Mouse (Mus musculus) midbrain, embryonic 16.5 days (tissue): ENCODE measurements at regions not wholly inside any gene's neighbourhood (a gene's known extent, or its start where the extent isn't known, plus 50 kb on each side); places are given as distances from the start of the nearest gene placed in this dataset.

Source experiments
- ATAC-seq: fragments of 200-750 bp; cut with Nextera tagmentation; 2 replicates; pipeline ENCODE4 v1.8.0; 2017; ENCODE audit warnings: moderate TSS enrichment
- H3K27ac ChIP-seq: fragments of 300-500 bp; sonication (generic); 2 replicates; pipeline ENCODE4 v1.5.1; 2014; ENCODE audit warnings: mild to moderate bottlenecking, low read length, mixed read lengths
- H3K27me3 ChIP-seq: fragments of 300-500 bp; sonication (generic); 2 replicates; pipeline ENCODE4 v1.6.1; 2014; ENCODE audit warnings: low read depth, low read length, mixed read lengths; ENCODE audit not compliant: control insufficient read depth, insufficient read depth
- H3K36me3 ChIP-seq: fragments of 300-500 bp; sonication (generic); 2 replicates; pipeline ENCODE4 v1.6.1; 2014; ENCODE audit warnings: mild to moderate bottlenecking, low read length, moderate library complexity, mixed read lengths; ENCODE audit not compliant: control insufficient read depth, insufficient read depth
- H3K4me1 ChIP-seq: fragments of 300-500 bp; sonication (generic); 2 replicates; pipeline ENCODE4 v1.6.1; 2014; ENCODE audit warnings: mild to moderate bottlenecking, low read length, mixed read lengths; ENCODE audit not compliant: control insufficient read depth, insufficient read depth
- H3K4me2 ChIP-seq: fragments of 300-500 bp; sonication (generic); 2 replicates; pipeline ENCODE4 v1.6.1; 2014; ENCODE audit warnings: mild to moderate bottlenecking, low read length, mixed read lengths
- H3K4me3 ChIP-seq: fragments of 300-500 bp; sonication (generic); 2 replicates; pipeline ENCODE4 v1.5.1; 2014; ENCODE audit warnings: low read depth, mild to moderate bottlenecking, low read length, moderate library complexity, mixed read lengths
- H3K9ac ChIP-seq: fragments of 300-500 bp; sonication (generic); 2 replicates; pipeline ENCODE4 v1.6.1; 2014; ENCODE audit warnings: low read depth, low read length, mixed read lengths
- H3K9me3 ChIP-seq: fragments of 300-500 bp; sonication (generic); replicated peaks from 2 replicates; pipeline ENCODE4 v1.6.1; 2014; ENCODE audit warnings: mild to moderate bottlenecking, low read length, mixed read lengths; ENCODE audit not compliant: control insufficient read depth, poor library complexity, severe bottlenecking
- WGBS: fragments of 180-500 bp; shearing (Covaris S2); extraction: QIAGEN DNeasy Blood & Tissue Kit; methylation state at CpG from one replicate; pipeline ENCODE4 v1.1.7; 2014; 5-methylcytosine and 5-hydroxymethylcytosine counted together

DNA sequence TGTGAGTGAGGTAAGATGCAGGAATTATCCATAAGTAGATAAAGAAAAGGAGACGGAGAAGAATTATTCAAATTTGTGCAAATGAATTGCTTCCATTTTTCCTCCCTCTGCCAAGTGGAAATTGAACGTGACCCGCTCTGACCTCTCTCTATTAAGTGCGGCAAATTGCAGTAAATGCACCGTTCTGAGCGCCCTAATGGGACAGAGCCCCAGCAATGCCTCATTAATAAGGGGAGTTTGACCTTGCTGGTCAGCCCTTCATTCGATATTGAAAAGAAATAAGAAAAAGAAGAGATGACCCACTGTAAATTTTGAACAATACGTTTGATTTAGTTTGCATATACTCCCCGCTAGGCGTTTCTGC is 137.0 kb downstream of the Gpat3 start:
- no peak overlapping the region for H3K9ac ChIP-seq
- 0 out of 2 replicates have a peak overlapping the region, but pooled peaks have one; percentile 34 for H3K27ac ChIP-seq
- no peak for ATAC-seq
- H3K9me3 ChIP-seq = no peaks in the 10 kb centered on the region
- no peaks in the 10 kb centered on the region for H3K36me3 ChIP-seq
- no peak overlapping the region for H3K4me2 ChIP-seq
- H3K4me1 ChIP-seq = no peaks in the 10 kb centered on the region
- 45% methylated on average over 10 of the region's 10 CpGs for WGBS
- no peak overlapping the region for H3K4me3 ChIP-seq
- H3K27me3 ChIP-seq = no peaks in the 10 kb centered on the region

DNA sequence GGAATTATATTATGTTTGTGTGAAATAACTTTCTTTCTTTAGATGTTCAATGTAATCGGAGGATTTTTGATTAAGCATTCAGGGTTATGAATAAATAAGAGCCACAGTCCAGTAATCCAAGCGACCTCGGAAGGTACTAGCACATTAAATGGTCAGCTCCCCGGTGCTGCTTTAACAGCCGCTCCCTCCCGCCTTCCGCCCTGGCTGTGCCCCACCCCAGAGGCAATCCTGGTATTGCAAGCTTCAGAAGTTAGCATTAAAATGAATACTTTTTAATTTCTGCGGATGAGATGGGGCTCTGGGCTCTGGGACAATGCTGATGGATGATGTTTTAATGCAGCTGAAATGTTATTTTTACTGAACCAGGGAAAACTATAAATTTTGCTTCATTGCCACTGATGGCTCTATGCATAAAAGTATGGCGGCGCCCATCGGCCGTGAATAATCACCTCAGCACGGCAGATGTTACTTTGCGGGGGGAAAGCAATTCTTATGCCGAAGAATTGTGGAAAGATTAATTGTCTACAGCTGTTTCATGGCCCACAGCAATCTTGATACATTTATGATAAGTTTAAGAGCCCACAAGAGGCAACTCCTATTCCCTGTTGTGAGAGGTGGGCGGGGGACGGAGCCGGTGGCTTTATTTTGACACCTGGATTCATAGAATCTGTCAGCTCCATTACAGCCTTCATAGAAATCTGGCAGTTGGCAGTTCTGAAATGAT is 136.5 kb downstream of the Gpat3 start:
- Histone ChIP-seq H3K4me1 (no peaks in the 10 kb centered on the region), H3K9me3 (no peaks in the 10 kb centered on the region), H3K27me3 (no peaks in the 10 kb centered on the region), H3K9ac (no peak overlapping the region), H3K36me3 (no peaks in the 10 kb centered on the region), H3K27ac (0 out of 2 replicates have a peak overlapping the region, but pooled peaks have one; percentile 34), H3K4me2 (no peak overlapping the region), H3K4me3 (no peak overlapping the region)
- 60% methylated on average over 18 of the region's 18 CpGs for WGBS
- ATAC-seq = no peak

DNA sequence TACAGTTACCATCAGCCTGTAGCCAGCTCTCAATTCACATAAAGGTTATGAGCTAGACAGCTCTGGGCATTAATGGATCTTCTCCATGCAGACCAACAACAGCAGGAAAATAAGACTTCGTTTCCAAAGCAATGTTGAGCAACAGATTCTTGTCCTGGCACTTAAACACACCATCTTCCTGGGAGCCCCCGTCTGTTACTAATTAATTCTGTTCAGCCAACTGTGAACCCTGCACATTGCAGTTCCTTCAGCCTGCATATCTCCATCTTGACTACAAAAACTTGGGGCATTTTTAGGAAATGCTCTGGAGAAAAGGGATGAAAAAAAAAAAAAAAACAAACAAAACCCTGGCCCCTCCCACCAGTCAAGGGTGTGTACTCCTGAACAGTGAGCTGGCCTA is 131.2 kb downstream of the Gpat3 start:
- H3K27ac ChIP-seq = no peak overlapping the region
- no peaks in the 10 kb centered on the region for H3K9me3 ChIP-seq
- H3K9ac ChIP-seq = no peak overlapping the region
- no peak for ATAC-seq
- no peaks in the 10 kb centered on the region for H3K4me1 ChIP-seq
- no peak overlapping the region for H3K4me2 ChIP-seq
- H3K27me3 ChIP-seq = no peaks in the 10 kb centered on the region
- no peaks in the 10 kb centered on the region for H3K36me3 ChIP-seq
- H3K4me3 ChIP-seq = no peak overlapping the region
- 31% methylated on average over 2 of the region's 2 CpGs for WGBS

DNA sequence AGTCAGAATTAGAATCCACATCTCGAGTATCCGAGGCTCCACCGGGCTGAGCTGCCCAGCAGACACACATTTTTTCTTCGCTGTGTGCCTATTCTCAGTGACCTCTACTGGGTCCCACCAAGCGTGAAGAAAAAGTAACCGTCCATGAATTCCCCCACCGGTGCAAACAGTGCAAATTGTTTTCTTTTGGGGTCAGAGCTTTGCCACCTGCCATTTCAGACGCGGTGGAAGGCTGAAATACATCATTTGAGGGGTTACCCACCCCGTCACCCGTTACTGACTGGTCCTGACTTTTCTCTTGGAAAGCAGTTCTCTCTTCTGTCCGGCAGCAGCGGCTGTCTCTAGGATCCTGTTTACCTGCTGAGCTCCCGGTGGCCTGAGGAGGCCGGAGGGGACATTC is 105.7 kb downstream of the Gpat3 start:
- no peak for ATAC-seq
- 43% methylated on average over 15 of the region's 15 CpGs for WGBS
- H3K9me3 ChIP-seq = no peaks in the 10 kb centered on the region
- no peak overlapping the region for H3K4me3 ChIP-seq
- no peaks in the 10 kb centered on the region for H3K4me1 ChIP-seq
- H3K27ac ChIP-seq = no peak overlapping the region
- H3K9ac ChIP-seq = no peak overlapping the region
- no peaks in the 10 kb centered on the region for H3K27me3 ChIP-seq
- no peaks in the 10 kb centered on the region for H3K36me3 ChIP-seq
- no peak overlapping the region for H3K4me2 ChIP-seq
